Mouse (Mus musculus): ENCODE measurements at regions not wholly inside any gene's neighbourhood (a gene's known extent, or its start where the extent isn't known, plus 50 kb on each side); places are given as distances from the start of the nearest gene placed in this dataset.

- no peak for DNase-seq
Measured at GRCm38 (mm10) chr13:59393231-59393938, 191.6 kb downstream of the Agtpbp1 start.

DNA sequence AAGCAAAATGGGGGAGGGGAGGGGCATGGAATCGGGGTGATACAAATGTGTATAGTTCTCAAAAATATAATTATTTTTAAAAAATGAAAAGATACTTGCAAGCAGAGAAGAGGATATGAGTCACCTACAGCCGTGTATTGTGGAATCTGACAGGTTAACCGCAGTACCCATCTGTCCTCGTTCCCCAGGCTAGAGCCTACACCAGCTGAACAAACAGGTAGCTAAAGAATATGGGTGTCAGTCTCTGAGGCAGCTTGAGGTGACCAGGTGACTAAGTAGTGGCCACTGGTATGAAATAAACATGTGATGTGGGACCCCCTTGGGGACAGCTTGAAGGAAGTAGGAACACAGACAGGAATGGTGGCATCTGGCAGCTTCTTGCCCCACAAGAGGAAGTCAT lies 192.2 kb downstream of the Agtpbp1 start:
- no peak for DNase-seq

- DNase-seq, result no peak
Measured at GRCm38 (mm10) chr13:59387627-59388325, 197.3 kb downstream of the Agtpbp1 start.

- DNase-seq, result no peak
Measured at GRCm38 (mm10) chr13:59386935-59387540, 198.0 kb downstream of the Agtpbp1 start.

GRCm38 (mm10) chr13:59385824-59386223 lies 199.2 kb downstream of the Agtpbp1 start:
- DNase-seq, result no peak

- DNase-seq, result no peak
Measured at GRCm38 (mm10) chr13:59370141-59370816, 214.7 kb downstream of the Agtpbp1 start.

GRCm38 (mm10) chr13:59368550-59369449 lies 216.2 kb downstream of the Agtpbp1 start:
- DNase-seq, result no peak

DNA sequence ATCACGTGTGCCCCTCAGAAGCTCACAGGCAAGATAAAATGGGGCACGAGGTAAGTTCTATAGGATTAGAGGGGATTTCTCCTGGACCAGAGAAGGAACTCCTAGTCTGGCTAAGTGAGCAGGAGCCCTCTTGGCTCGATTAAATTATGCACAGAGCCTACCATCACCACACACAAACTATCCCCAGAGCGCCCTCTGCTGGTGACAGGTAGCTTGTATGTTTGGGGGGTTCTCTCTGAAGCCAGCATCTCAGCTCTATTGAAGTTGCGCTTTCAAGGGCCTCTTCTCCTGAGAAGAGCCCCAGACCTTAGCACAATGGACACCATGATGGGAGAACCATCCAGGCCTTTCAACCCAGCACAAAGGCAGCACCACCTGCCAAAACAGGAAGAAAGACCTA lies 219.6 kb downstream of the Agtpbp1 start:
- DNase-seq, result peak; percentile 84 to 90

DNA sequence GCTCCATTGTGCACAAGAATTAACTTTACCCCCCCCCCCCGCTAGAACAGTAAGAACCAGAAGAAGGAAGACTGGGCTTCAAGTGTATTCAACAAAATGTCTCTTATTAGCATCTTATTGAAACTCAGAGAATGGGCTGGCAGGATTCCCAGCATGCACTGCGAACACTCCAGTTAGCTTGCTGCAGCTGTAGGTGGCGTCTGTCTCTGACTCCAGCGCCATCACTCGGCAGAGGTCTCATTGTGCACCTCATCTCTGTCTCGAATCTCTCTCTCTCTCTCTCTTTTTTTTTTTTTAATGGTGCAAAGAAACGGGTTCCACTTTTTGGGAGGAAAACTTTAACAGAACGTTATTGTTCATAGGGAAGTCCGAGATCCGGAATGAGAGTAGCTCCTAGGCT lies 221.6 kb downstream of the Agtpbp1 start:
- DNase-seq, result no peak

DNA sequence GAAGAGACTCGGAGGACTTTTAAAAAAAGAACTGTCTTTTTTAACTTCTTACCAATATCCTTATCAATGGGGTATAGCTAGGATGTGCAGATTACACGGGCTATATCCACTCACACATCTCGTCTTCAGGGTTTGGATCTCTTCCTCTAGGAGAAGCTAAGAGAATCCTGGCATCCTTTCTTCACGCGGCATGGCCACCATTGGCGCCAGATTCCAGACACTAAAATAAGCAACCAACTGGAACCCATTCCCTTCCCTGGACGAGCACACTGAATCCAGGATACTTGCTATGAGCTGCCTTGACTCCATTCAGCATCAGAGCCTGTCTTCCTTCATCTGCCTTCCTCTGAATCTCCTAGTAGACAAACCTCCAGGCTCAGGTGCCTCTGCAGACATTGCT lies 223.7 kb downstream of the Agtpbp1 start:
- peak in 1 of 2 experiments; percentile 20 for DNase-seq

DNA sequence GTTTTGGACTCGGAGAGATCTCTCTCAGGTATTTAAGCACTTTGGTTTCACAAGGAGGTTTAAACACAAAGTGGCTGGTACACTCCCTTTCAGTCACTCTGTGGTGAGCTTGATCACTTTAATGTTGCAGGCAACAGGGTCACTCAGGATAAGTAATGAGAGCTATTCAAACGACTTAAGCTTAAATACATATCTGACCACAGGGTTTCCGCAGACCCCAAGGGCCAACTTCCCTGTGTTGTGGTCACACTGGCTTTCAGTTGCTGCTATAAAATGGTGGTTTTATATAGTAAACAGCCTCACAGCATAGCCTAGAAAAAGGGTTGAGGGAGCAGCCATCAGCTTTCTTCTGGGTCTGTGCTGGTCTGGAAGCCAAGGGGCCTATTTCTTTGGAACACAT lies 225.0 kb downstream of the Agtpbp1 start:
- no peak for DNase-seq

DNA sequence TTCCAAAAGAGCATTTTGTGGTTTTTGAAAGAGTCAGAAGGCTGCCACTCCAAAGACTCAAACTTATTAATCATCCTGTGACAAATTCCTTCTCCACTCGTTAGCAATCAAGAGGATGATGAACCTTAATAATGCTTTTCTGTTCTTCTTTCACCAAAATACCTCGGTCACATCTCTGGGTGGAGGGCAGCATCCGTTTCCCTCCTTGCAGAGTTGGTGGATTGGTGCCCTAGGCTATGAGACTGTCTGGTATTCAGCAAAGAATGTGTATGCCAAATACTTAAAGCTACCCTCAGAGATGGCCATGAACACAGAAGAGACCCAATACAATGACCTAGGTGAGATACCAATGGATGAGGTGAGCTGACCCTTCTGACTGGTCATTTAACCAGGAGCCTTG lies 226.6 kb downstream of the Agtpbp1 start:
- DNase-seq, result no peak

- DNase-seq, result peak in 1 of 2 experiments; percentile 38
Measured at GRCm38 (mm10) chr13:59351461-59351860, 233.6 kb downstream of the Agtpbp1 start.

DNA sequence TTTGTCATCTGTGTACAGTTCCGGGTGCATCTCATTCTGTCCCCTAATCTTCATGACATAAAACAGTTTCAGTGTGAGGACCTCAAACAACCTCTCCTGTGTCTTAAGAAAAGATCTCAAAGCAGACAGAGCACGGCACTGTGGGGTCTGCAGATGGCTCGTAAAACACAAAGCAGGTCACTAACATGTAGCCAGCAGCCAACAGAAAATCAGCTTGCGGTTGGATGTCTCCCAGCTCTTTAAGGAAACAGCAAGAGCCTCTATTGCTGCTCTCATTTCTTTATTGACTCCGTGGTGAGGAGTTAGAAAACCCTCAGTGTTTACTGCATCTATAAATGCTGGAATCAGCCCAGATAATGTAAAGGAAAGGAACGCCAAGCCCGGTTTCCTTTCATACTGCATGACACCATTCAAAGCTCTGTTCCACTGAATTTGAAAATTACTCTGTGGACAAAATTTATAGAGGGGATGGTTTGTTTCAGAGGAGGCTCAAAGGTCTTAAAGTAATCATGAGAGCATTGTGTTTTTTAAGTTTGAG lies 234.3 kb downstream of the Agtpbp1 start:
- DNase-seq, result no peak

DNA sequence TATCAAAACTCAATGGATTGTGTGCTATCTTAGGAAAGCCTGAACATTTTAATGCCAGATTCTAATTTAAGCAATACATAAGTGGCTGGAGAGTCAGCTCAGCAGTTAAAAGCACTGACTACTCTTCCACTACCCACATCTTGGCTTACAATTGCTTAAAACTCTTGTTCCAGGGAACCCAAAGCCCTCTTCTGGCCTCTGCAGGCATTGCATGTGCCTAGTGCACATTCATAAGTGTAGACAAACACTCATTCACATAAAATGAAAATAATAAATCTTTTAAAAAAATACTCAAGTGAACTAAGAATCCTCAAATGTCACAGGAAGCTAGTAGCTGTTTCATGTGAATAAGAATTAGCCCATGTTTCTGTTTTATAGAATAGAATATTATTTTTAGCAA lies 236.5 kb downstream of the Agtpbp1 start:
- DNase-seq, result no peak

GRCm38 (mm10) chr13:59341871-59342270 lies 243.2 kb downstream of the Agtpbp1 start:
- DNase-seq, result no peak

GRCm38 (mm10) chr13:59338436-59338835 lies 246.6 kb downstream of the Agtpbp1 start:
- peak; percentile 20 to 25 for DNase-seq

DNA sequence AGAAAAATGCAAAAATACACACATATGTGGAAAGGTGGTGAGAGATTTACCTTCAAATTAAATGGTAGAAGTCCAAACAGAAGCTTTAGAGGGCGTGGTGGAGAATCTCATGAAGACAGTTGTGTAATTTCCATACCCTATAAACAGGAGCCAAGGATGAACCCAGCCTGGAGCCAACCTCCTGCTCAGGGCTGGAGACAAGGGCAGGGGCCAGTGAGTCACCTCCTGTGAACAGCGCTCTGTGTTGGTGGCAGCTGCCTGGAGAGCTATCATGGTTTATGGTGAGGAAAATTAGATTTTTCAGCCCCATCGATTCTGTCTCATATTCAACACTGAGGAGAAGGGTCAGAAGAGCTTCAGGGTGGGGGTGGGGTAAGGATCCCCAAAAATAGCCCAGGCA lies 261.1 kb downstream of the Agtpbp1 start:
- peak in 1 of 2 experiments; percentile 16 for DNase-seq

- DNase-seq, result no peak
Measured at GRCm38 (mm10) chr13:59323441-59323840, 261.6 kb downstream of the Agtpbp1 start.

DNA sequence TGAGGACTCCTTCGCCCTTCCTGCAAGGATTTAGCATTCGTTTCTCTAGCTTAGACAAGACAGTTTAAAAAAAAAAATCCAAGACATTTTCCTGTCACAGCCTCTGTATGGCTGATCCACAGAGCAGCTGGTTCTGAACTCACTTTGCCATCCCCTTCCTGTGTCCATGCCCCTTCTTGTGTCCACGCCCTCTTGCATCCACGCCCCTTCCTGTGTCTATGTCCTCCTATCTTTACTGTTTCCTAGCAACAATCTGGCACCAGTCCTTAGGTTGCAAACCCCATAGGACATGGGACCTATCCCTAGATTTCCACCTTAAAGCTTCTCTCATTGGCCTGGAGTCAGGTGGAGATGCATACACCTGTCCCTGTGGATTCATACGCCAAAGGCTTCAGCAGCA lies 264.8 kb downstream of the Agtpbp1 start:
- DNase-seq, result no peak

GRCm38 (mm10) chr13:59317458-59318005 lies 267.5 kb downstream of the Agtpbp1 start:
- DNase-seq, result peak; percentile 29 to 56

DNA sequence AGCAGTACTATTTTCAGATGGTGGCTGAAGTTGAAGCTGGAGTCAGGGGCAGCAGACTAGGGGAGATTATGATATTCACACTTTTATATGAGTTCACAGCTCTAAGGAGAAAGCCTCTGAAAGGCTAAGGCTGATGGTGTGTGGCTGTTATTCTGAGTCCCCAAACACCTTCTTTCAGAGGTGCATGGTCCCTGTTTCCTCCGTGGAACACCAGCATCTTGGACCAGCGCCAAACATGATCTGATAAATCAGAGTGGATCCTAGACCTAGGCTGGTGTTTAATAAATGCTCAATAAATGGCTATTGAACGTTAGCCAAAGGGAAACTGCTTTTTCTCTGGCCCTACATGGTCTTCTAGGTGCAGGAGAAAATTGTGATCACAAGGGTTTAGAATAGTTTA lies 269.2 kb downstream of the Agtpbp1 start:
- peak in 1 of 2 experiments; percentile 17 for DNase-seq

All from cerebellum, postnatal 25 days (tissue).